ENCODE assay signal across 8 mouse cellular contexts in the genomic region with DNA sequence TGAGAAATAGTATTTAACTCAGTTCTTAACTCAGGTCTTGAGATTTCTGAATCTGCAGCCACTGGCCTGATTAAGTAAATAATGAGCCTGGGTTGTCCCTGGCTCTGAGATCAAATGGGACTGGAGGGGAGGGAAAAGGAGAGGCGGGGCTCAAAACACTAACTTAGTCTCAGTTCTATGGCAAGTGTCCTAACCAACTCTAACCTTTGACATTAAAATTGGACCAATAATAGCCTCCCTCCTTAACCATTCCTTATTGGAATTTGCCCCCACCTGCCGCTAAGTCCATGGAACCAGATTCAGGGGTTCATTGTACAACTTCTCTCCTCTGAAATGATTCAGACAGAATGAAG. TPM values are rescaled to one million over a fixed set of nuclear protein-coding genes. Genes with fewer than 3 reads are reported as not detected.
DNase-seq lines count a peak whose midpoint lies in the region; ATAC-seq and TF ChIP-seq lines count a peak whose summit lies in the region.

Bco2 (minus strand) TSS at position 88 of the 353 bp plus-strand sequence.

- H3K4me1 ChIP-seq in kidney, adult 2 months (ENCODE audit: control insufficient read depth, insufficient read depth, low read length): peaks cover 7% of the 10 kb centered on the region; the same call in 1 of the 2 replicates
- no peaks in the 10 kb centered on the region for H3K4me1 ChIP-seq in kidney, embryonic 14.5 days (ENCODE audit: control insufficient read depth, insufficient read depth, low read length)
- no peaks in the 10 kb centered on the region for H3K4me1 ChIP-seq in embryonic facial prominence, embryonic 11.5 days (ENCODE audit: control insufficient read depth, insufficient read depth, low read length)
- H3K4me1 ChIP-seq in intestine, embryonic 16.5 days (ENCODE audit: control insufficient read depth, insufficient read depth, low read length): 0 out of 2 replicates have a peak, but pooled peaks cover 9% of the 10 kb centered on the region
- peaks cover 16% of the 10 kb centered on the region for H3K4me1 ChIP-seq in midbrain, embryonic 15.5 days

- H3K27me3 ChIP-seq in kidney, adult 2 months (replicated peaks; ENCODE audit: control insufficient read depth, insufficient read depth, low read length): no peaks in the 10 kb centered on the region
- H3K27me3 ChIP-seq in kidney, embryonic 14.5 days (ENCODE audit: control insufficient read depth, insufficient read depth, low read length): no peaks in the 10 kb centered on the region
- H3K27me3 ChIP-seq in embryonic facial prominence, embryonic 11.5 days (ENCODE audit: control insufficient read depth, insufficient read depth, low read length): no peaks in the 10 kb centered on the region
- no peaks in the 10 kb centered on the region for H3K27me3 ChIP-seq in intestine, embryonic 16.5 days (replicated peaks; ENCODE audit: control insufficient read depth, insufficient read depth, low read length)
- H3K27me3 ChIP-seq in midbrain, embryonic 15.5 days (replicated peaks): no peaks in the 10 kb centered on the region

- no peaks in the 10 kb centered on the region for H3K36me3 ChIP-seq in kidney, adult 2 months (ENCODE audit: control insufficient read depth, insufficient read depth, low read length)
- no peaks in the 10 kb centered on the region for H3K36me3 ChIP-seq in kidney, embryonic 14.5 days (ENCODE audit: control insufficient read depth, insufficient read depth, low read length)
- no peaks in the 10 kb centered on the region for H3K36me3 ChIP-seq in embryonic facial prominence, embryonic 11.5 days (replicated peaks; ENCODE audit: control insufficient read depth, insufficient read depth, low read depth, low read length)
- no peaks in the 10 kb centered on the region for H3K36me3 ChIP-seq in intestine, embryonic 16.5 days (ENCODE audit: control insufficient read depth, insufficient read depth, low read length)
- no peaks in the 10 kb centered on the region for H3K36me3 ChIP-seq in midbrain, embryonic 15.5 days (replicated peaks)

- no peak within 1 kb of the TSS; the same call in 1 of the 2 replicates for H3K9ac ChIP-seq in kidney, embryonic 14.5 days (ENCODE audit: low read depth, low read length)
- no peak within 1 kb of the TSS; the same call in 1 of the 2 replicates for H3K9ac ChIP-seq in embryonic facial prominence, embryonic 11.5 days (replicated peaks; ENCODE audit: low read length)
- peak within 1 kb of the TSS; percentile 61 for H3K9ac ChIP-seq in intestine, embryonic 16.5 days (ENCODE audit: low read depth, low read length)
- H3K9ac ChIP-seq in midbrain, embryonic 15.5 days: peak within 1 kb of the TSS; percentile 37; the same call in 1 of the 2 replicates

- no peak for TF ChIP-seq CTCF in kidney, adult 2 months (conservative IDR thresholded peaks at IDR 0.05; ENCODE audit: insufficient read depth, insufficient read length, low read depth, low read length)

- H3K4me3 ChIP-seq in kidney, adult 2 months (ENCODE audit: insufficient read depth, low read depth, low read length): peak within 1 kb of the TSS; percentile 32
- no peak within 1 kb of the TSS for H3K4me3 ChIP-seq in kidney, embryonic 14.5 days (ENCODE audit: low read length)
- no peak within 1 kb of the TSS for H3K4me3 ChIP-seq in embryonic facial prominence, embryonic 11.5 days (ENCODE audit: low read depth, low read length)
- peak within 1 kb of the TSS; percentile 32 for H3K4me3 ChIP-seq in intestine, embryonic 16.5 days (ENCODE audit: low read length)
- peak within 1 kb of the TSS; percentile 28 for H3K4me3 ChIP-seq in midbrain, embryonic 15.5 days

- intact Hi-C loops in left cerebral cortex, postnatal 4 days (cut with DNase I): no loop called here

- ATAC-seq in kidney, embryonic 14.5 days (ENCODE audit: low FRiP score, low TSS enrichment): no peak
- ATAC-seq in embryonic facial prominence, embryonic 11.5 days (replicated peaks; ENCODE audit: insufficient number of reproducible peaks, low FRiP score, low TSS enrichment, low read depth): no peak
- ATAC-seq in intestine, embryonic 16.5 days: peak; percentile 66
- peak; percentile 56 for ATAC-seq in midbrain, embryonic 15.5 days (replicated peaks)

- peak within 1 kb of the TSS; percentile 85 for H3K27ac ChIP-seq in kidney, adult 2 months (ENCODE audit: insufficient read depth, low read depth, low read length)
- H3K27ac ChIP-seq in kidney, embryonic 14.5 days (ENCODE audit: low read depth, low read length): no peak within 1 kb of the TSS
- no peak within 1 kb of the TSS for H3K27ac ChIP-seq in embryonic facial prominence, embryonic 11.5 days (replicated peaks; ENCODE audit: low read depth, low read length)
- H3K27ac ChIP-seq in intestine, embryonic 16.5 days (ENCODE audit: low read length): peak within 1 kb of the TSS; percentile 88
- peak within 1 kb of the TSS; percentile 81 for H3K27ac ChIP-seq in midbrain, embryonic 15.5 days

- H3K4me2 ChIP-seq in kidney, embryonic 14.5 days (replicated peaks; ENCODE audit: low read depth, low read length): no peak within 1 kb of the TSS; the same call in 1 of the 2 replicates
- H3K4me2 ChIP-seq in embryonic facial prominence, embryonic 11.5 days (ENCODE audit: low read depth, low read length): 0 out of 2 replicates have a peak within 1 kb of the TSS, but pooled peaks have one; percentile 11
- peak within 1 kb of the TSS; percentile 51 for H3K4me2 ChIP-seq in intestine, embryonic 16.5 days (ENCODE audit: low read depth, low read length)
- H3K4me2 ChIP-seq in midbrain, embryonic 15.5 days: peak within 1 kb of the TSS; percentile 46

- no peak for TF ChIP-seq POLR2A in kidney, adult 2 months (IDR thresholded peaks at IDR 0.05; ENCODE audit: low read depth, low read length)

- H3K9me3 ChIP-seq in kidney, embryonic 14.5 days (ENCODE audit: control insufficient read depth, low read length): no peaks in the 10 kb centered on the region
- H3K9me3 ChIP-seq in embryonic facial prominence, embryonic 11.5 days (replicated peaks; ENCODE audit: control insufficient read depth, low read length): no peaks in the 10 kb centered on the region
- no peaks in the 10 kb centered on the region for H3K9me3 ChIP-seq in intestine, embryonic 16.5 days (ENCODE audit: control insufficient read depth, low read length)
- no peaks in the 10 kb centered on the region for H3K9me3 ChIP-seq in midbrain, embryonic 15.5 days

- DNase-seq in kidney, adult 2 months: peak; percentile 85
- no peak for DNase-seq in embryonic facial prominence, embryonic 11.5 days (ENCODE audit: low spot score)
- no peak for DNase-seq in cerebellum, adult 11 months
- DNase-seq in left cerebral cortex, postnatal 4 days: no peak
- no peak for DNase-seq in gastrocnemius, adult 18-20 months (ENCODE audit: low spot score)

- 26% methylated on average over 2 of the region's 2 CpGs for WGBS in kidney, adult 2 months
- 29% methylated on average over 2 of the region's 2 CpGs for WGBS in kidney, embryonic 14.5 days
- WGBS in embryonic facial prominence, embryonic 11.5 days: 16% methylated on average over 2 of the region's 2 CpGs
- 43% methylated on average over 2 of the region's 2 CpGs for WGBS in intestine, embryonic 16.5 days
- WGBS in midbrain, embryonic 15.5 days: 15% methylated on average over 2 of the region's 2 CpGs

RNA-seq across cellular contexts. Expression of gene Bco2, which starts in this region (rescaled TPM):
- polyA plus RNA-seq in kidney, adult 2 months (2012; rRNA removed): 4.6 and 5.3 TPM in 2 replicates
- 0.16 TPM in 1 of 2 replicates, not detected in the other for polyA plus RNA-seq in kidney, embryonic 14.5 days (2014; fragmentation: Nextera tagmentation; extraction: Ambion mirVana)
- 0.13 and 0.47 TPM in 2 replicates for polyA plus RNA-seq in embryonic facial prominence, embryonic 11.5 days (2014; fragmentation: Nextera tagmentation; extraction: Ambion mirVana)
- 7.6 and 10.4 TPM in 2 replicates for polyA plus RNA-seq in intestine, embryonic 16.5 days (2015; fragmentation: Nextera tagmentation; extraction: Ambion mirVana)
- polyA plus RNA-seq in midbrain, embryonic 15.5 days (2015; fragmentation: Nextera tagmentation; extraction: Ambion mirVana): 0.31 and 0.45 TPM in 2 replicates
- total RNA-seq in left cerebral cortex, postnatal 4 days (2021): under 1 TPM; 0.70 to 0.93 TPM
- under 1 TPM; 0.27 to 0.55 TPM for total RNA-seq in gastrocnemius, adult 18-20 months (2021)

Comparison
In these comparisons a context has a peak if more than half of its experiments do, and no peak if none do; other contexts are left out.
1. H3K27ac ChIP-seq: peak in kidney, adult 2 months (single experiment) and intestine, embryonic 16.5 days (single experiment); none in kidney, embryonic 14.5 days (single experiment) and embryonic facial prominence, embryonic 11.5 days (single experiment).
2. H3K4me3 ChIP-seq: peak in kidney, adult 2 months (single experiment) and intestine, embryonic 16.5 days (single experiment); none in kidney, embryonic 14.5 days (single experiment) and embryonic facial prominence, embryonic 11.5 days (single experiment).
3. Peak in ATAC-seq, H3K4me3 ChIP-seq, H3K27ac ChIP-seq, H3K9ac ChIP-seq and H3K4me2 ChIP-seq in midbrain, embryonic 15.5 days; RNA of the gene not detected or under 1 TPM.